Mouse (Mus musculus) cerebellum, adult 11-12 months (tissue): Measurements from ENCODE around the gene Def8.
A peak's percentile ranks its signal among the peaks of the same experiment; 100 is the strongest.

Experiments
- DNase-seq: peaks from one replicate; pipeline ENCODE4 v3.0.0; 2022

The Def8 gene

GRCm38 (mm10) chr8:123423441-123423840 lies at the start of gene Def8:
Gene Def8, plus strand, starts transcription at chr8:123423527.
- no peak for DNase-seq

- peak; percentile 91 for DNase-seq
Observed at GRCm38 (mm10) chr8:123374239-123374578, 49.1 kb upstream of the Def8 start.

GRCm38 (mm10) chr8:123375701-123376100 lies 47.6 kb upstream of the Def8 start:
- DNase-seq = no peak

- no peak for DNase-seq
Observed at GRCm38 (mm10) chr8:123376106-123376505, 47.2 kb upstream of the Def8 start.

GRCm38 (mm10) chr8:123381711-123382110 lies 41.6 kb upstream of the Def8 start:
- DNase-seq = no peak

GRCm38 (mm10) chr8:123382516-123382915 lies 40.8 kb upstream of the Def8 start:
- no peak for DNase-seq

- no peak for DNase-seq
Observed at GRCm38 (mm10) chr8:123384883-123385540, 38.3 kb upstream of the Def8 start.

- no peak for DNase-seq
Observed at GRCm38 (mm10) chr8:123387041-123387440, 36.3 kb upstream of the Def8 start.

GRCm38 (mm10) chr8:123387801-123388200 lies 35.5 kb upstream of the Def8 start:
- no peak for DNase-seq

GRCm38 (mm10) chr8:123389026-123389425 lies 34.3 kb upstream of the Def8 start:
- DNase-seq = peak; percentile 75

- no peak for DNase-seq
Observed at GRCm38 (mm10) chr8:123398308-123398707, 25.0 kb upstream of the Def8 start.

GRCm38 (mm10) chr8:123401936-123402335 lies 21.4 kb upstream of the Def8 start:
- DNase-seq = no peak

GRCm38 (mm10) chr8:123402730-123403326 lies 20.5 kb upstream of the Def8 start:
- no peak for DNase-seq

GRCm38 (mm10) chr8:123404521-123404920 lies 18.8 kb upstream of the Def8 start:
- DNase-seq = no peak

- DNase-seq = peak; percentile 68
Observed at GRCm38 (mm10) chr8:123406786-123407185, 16.5 kb upstream of the Def8 start, which contains the start of gene Mc1r. Gene Mc1r, plus strand, starts transcription at chr8:123407107.

- no peak for DNase-seq
Observed at GRCm38 (mm10) chr8:123407612-123408011, 15.7 kb upstream of the Def8 start.

- DNase-seq = no peak
Observed at GRCm38 (mm10) chr8:123408586-123409544, 14.5 kb upstream of the Def8 start.

- peak; percentile 72 for DNase-seq
Observed at GRCm38 (mm10) chr8:123410049-123410587, 13.2 kb upstream of the Def8 start.

GRCm38 (mm10) chr8:123410788-123411187 lies 12.5 kb upstream of the Def8 start:
- no peak for DNase-seq

GRCm38 (mm10) chr8:123411246-123411645 lies 12.1 kb upstream of the Def8 start, which contains the start of gene Tubb3:
Gene Tubb3, plus strand, starts transcription at chr8:123411424.
- peak; percentile 96 for DNase-seq

GRCm38 (mm10) chr8:123411781-123412327 lies 11.5 kb upstream of the Def8 start:
- peak; percentile 73 for DNase-seq

GRCm38 (mm10) chr8:123412560-123413170 lies 10.7 kb upstream of the Def8 start:
- DNase-seq = peak; percentile 78
